Mouse (Mus musculus): Measurements from ENCODE around the gene Mob3b. TPM values are rescaled to one million over a fixed set of nuclear protein-coding genes. Genes with fewer than 3 reads are reported as not detected.
"Not testable (repeated sequence)": the region's sequence is repeated elsewhere in the genome, so short reads cannot be mapped to it uniquely, and the experiment has no call there.

The Mob3b gene
- polyA plus RNA-seq, 1 experiment from 2014 or later: 29.5 TPM

- Histone ChIP-seq H3K36me3 (no peaks in the 10 kb centered on the region), H3K27me3 (replicated peaks) (no peaks in the 10 kb centered on the region), H3K4me2 (no peak overlapping the region), H3K9me3 (no peaks in the 10 kb centered on the region), H3K4me1 (no peaks in the 10 kb centered on the region), H3K9ac (no peak overlapping the region), H3K27ac (no peak overlapping the region), H3K4me3 (replicated peaks) (no peak overlapping the region)
- no peak for ATAC-seq (ENCODE audit: insufficient read depth, low FRiP score, low read depth)
- 67% methylated on average over 6 of the region's 6 CpGs for WGBS
Observed at GRCm38 (mm10) chr4:34922177-34922870, 235.0 kb downstream of the Mob3b start.

GRCm38 (mm10) chr4:34917400-34917799 is 239.9 kb downstream of the Mob3b start:
- H3K4me3 ChIP-seq (replicated peaks): no peak overlapping the region
- H3K9ac ChIP-seq: no peak overlapping the region
- WGBS: 69% methylated on average over 7 of the region's 7 CpGs
- no peak overlapping the region for H3K4me2 ChIP-seq
- ATAC-seq (ENCODE audit: insufficient read depth, low FRiP score, low read depth): no peak
- no peaks in the 10 kb centered on the region for H3K27me3 ChIP-seq (replicated peaks)
- H3K36me3 ChIP-seq: no peaks in the 10 kb centered on the region
- no peak overlapping the region for H3K27ac ChIP-seq
- H3K4me1 ChIP-seq: no peaks in the 10 kb centered on the region
- H3K9me3 ChIP-seq: no peaks in the 10 kb centered on the region

- Histone ChIP-seq H3K36me3 (no peaks in the 10 kb centered on the region), H3K27ac (no peak overlapping the region), H3K9ac (no peak overlapping the region), H3K4me3 (replicated peaks) (no peak overlapping the region), H3K27me3 (replicated peaks) (no peaks in the 10 kb centered on the region), H3K4me1 (no peaks in the 10 kb centered on the region), H3K4me2 (no peak overlapping the region), H3K9me3 (no peaks in the 10 kb centered on the region)
- ATAC-seq (ENCODE audit: insufficient read depth, low FRiP score, low read depth): no peak
- 77% methylated on average over 3 of the region's 3 CpGs for WGBS
Observed at GRCm38 (mm10) chr4:34912171-34912570, 245.1 kb downstream of the Mob3b start.

- ATAC-seq (ENCODE audit: insufficient read depth, low FRiP score, low read depth): no peak
- Histone ChIP-seq H3K9ac (no peak overlapping the region), H3K27me3 (replicated peaks) (no peaks in the 10 kb centered on the region), H3K4me1 (no peaks in the 10 kb centered on the region), H3K4me3 (replicated peaks) (no peak overlapping the region), H3K9me3 (no peaks in the 10 kb centered on the region), H3K4me2 (no peak overlapping the region), H3K27ac (no peak overlapping the region), H3K36me3 (no peaks in the 10 kb centered on the region)
- WGBS: 70% methylated on average over 3 of the region's 3 CpGs
Observed at GRCm38 (mm10) chr4:34911401-34911800, 245.9 kb downstream of the Mob3b start.

- ATAC-seq (ENCODE audit: insufficient read depth, low FRiP score, low read depth): peak; percentile 31; the same call in 1 of the 2 replicates
- Histone ChIP-seq H3K36me3 (no peaks in the 10 kb centered on the region), H3K4me3 (replicated peaks) (no peak overlapping the region), H3K9ac (no peak overlapping the region), H3K27ac (no peak overlapping the region), H3K27me3 (replicated peaks) (no peaks in the 10 kb centered on the region), H3K4me1 (no peaks in the 10 kb centered on the region), H3K4me2 (no peak overlapping the region), H3K9me3 (no peaks in the 10 kb centered on the region)
- 52% methylated on average over 7 of the region's 7 CpGs for WGBS
Observed at GRCm38 (mm10) chr4:34908127-34908526, 249.2 kb downstream of the Mob3b start.

GRCm38 (mm10) chr4:34907026-34907425 is 250.3 kb downstream of the Mob3b start:
- H3K4me3 ChIP-seq (replicated peaks): no peak overlapping the region
- peak; percentile 22; the same call in 1 of the 2 replicates for ATAC-seq (ENCODE audit: insufficient read depth, low FRiP score, low read depth)
- 30% methylated on average over 14 of the region's 14 CpGs for WGBS
- H3K27ac ChIP-seq: no peak overlapping the region
- no peaks in the 10 kb centered on the region for H3K9me3 ChIP-seq
- no peak overlapping the region for H3K9ac ChIP-seq
- H3K27me3 ChIP-seq (replicated peaks): no peaks in the 10 kb centered on the region
- peak overlapping the region; percentile 22 for H3K4me2 ChIP-seq
- H3K36me3 ChIP-seq: no peaks in the 10 kb centered on the region
- no peaks in the 10 kb centered on the region for H3K4me1 ChIP-seq

- no peak overlapping the region for H3K27ac ChIP-seq
- 70% methylated on average over 4 of the region's 4 CpGs for WGBS
- no peaks in the 10 kb centered on the region for H3K4me1 ChIP-seq
- H3K27me3 ChIP-seq (replicated peaks): no peaks in the 10 kb centered on the region
- no peaks in the 10 kb centered on the region for H3K36me3 ChIP-seq
- H3K9me3 ChIP-seq: no peaks in the 10 kb centered on the region
- H3K9ac ChIP-seq: no peak overlapping the region
- no peak overlapping the region for H3K4me3 ChIP-seq (replicated peaks)
- no peak for ATAC-seq (ENCODE audit: insufficient read depth, low FRiP score, low read depth)
- no peak overlapping the region for H3K4me2 ChIP-seq
Observed at GRCm38 (mm10) chr4:34906151-34906550, 251.1 kb downstream of the Mob3b start.

- Histone ChIP-seq H3K9me3 (no peaks in the 10 kb centered on the region), H3K4me2 (no peak overlapping the region), H3K27ac (no peak overlapping the region), H3K36me3 (no peaks in the 10 kb centered on the region), H3K4me1 (no peaks in the 10 kb centered on the region), H3K9ac (no peak overlapping the region), H3K4me3 (replicated peaks) (no peak overlapping the region), H3K27me3 (replicated peaks) (no peaks in the 10 kb centered on the region)
- no peak for ATAC-seq (ENCODE audit: insufficient read depth, low FRiP score, low read depth)
- WGBS: 68% methylated on average over 5 of the region's 5 CpGs
Observed at GRCm38 (mm10) chr4:34905396-34905795, 251.9 kb downstream of the Mob3b start.

- 49% methylated on average over 3 of the region's 3 CpGs for WGBS
- H3K27me3 ChIP-seq (replicated peaks); H3K9ac ChIP-seq; H3K36me3 ChIP-seq; ATAC-seq (ENCODE audit: insufficient read depth, low FRiP score, low read depth); H3K9me3 ChIP-seq; H3K4me3 ChIP-seq (replicated peaks); H3K4me2 ChIP-seq; H3K4me1 ChIP-seq; H3K27ac ChIP-seq: not testable (repeated sequence)
Observed at GRCm38 (mm10) chr4:34901582-34901981, 255.7 kb downstream of the Mob3b start.

- no peak overlapping the region for H3K27ac ChIP-seq
- no peaks in the 10 kb centered on the region for H3K27me3 ChIP-seq (replicated peaks)
- H3K4me3 ChIP-seq (replicated peaks): no peak overlapping the region
- H3K4me2 ChIP-seq: no peak overlapping the region
- H3K9ac ChIP-seq: no peak overlapping the region
- no peaks in the 10 kb centered on the region for H3K36me3 ChIP-seq
- H3K4me1 ChIP-seq: no peaks in the 10 kb centered on the region
- no peaks in the 10 kb centered on the region for H3K9me3 ChIP-seq
- 68% methylated on average over 4 of the region's 4 CpGs for WGBS
- ATAC-seq (ENCODE audit: insufficient read depth, low FRiP score, low read depth): no peak
Observed at GRCm38 (mm10) chr4:34901166-34901565, 256.1 kb downstream of the Mob3b start.

- H3K36me3 ChIP-seq: no peaks in the 10 kb centered on the region
- no peak overlapping the region for H3K27ac ChIP-seq
- H3K4me2 ChIP-seq: no peak overlapping the region
- ATAC-seq (ENCODE audit: insufficient read depth, low FRiP score, low read depth): no peak
- H3K4me1 ChIP-seq: no peaks in the 10 kb centered on the region
- 48% methylated on average over 9 of the region's 9 CpGs for WGBS
- no peaks in the 10 kb centered on the region for H3K9me3 ChIP-seq
- no peak overlapping the region for H3K4me3 ChIP-seq (replicated peaks)
- H3K27me3 ChIP-seq (replicated peaks): no peaks in the 10 kb centered on the region
- no peak overlapping the region for H3K9ac ChIP-seq
Observed at GRCm38 (mm10) chr4:34900155-34900554, 257.1 kb downstream of the Mob3b start.

- H3K9ac ChIP-seq: no peak overlapping the region
- H3K27me3 ChIP-seq (replicated peaks): no peaks in the 10 kb centered on the region
- no peak overlapping the region for H3K27ac ChIP-seq
- H3K4me2 ChIP-seq: no peak overlapping the region
- ATAC-seq (ENCODE audit: insufficient read depth, low FRiP score, low read depth): no peak
- no peaks in the 10 kb centered on the region for H3K36me3 ChIP-seq
- WGBS: 86% methylated on average over 1 of the region's 1 CpGs
- H3K4me1 ChIP-seq: no peaks in the 10 kb centered on the region
- no peaks in the 10 kb centered on the region for H3K9me3 ChIP-seq
- no peak overlapping the region for H3K4me3 ChIP-seq (replicated peaks)
Observed at GRCm38 (mm10) chr4:34899322-34899721, 258.0 kb downstream of the Mob3b start.
